Mouse (Mus musculus): ENCODE measurements around the gene Sh3bgrl3. TPM values are rescaled to one million over a fixed set of nuclear protein-coding genes. Genes with fewer than 3 reads are reported as not detected.

Gene Sh3bgrl3
- 47.5 TPM for polyA plus RNA-seq (2014; fragmentation: Illumina TruSeq; extraction: RNeasy Lipid Tissue Mini Kit (QIAGEN cat#74804); ENCODE audit: low read depth, low replicate concordance)

DNA sequence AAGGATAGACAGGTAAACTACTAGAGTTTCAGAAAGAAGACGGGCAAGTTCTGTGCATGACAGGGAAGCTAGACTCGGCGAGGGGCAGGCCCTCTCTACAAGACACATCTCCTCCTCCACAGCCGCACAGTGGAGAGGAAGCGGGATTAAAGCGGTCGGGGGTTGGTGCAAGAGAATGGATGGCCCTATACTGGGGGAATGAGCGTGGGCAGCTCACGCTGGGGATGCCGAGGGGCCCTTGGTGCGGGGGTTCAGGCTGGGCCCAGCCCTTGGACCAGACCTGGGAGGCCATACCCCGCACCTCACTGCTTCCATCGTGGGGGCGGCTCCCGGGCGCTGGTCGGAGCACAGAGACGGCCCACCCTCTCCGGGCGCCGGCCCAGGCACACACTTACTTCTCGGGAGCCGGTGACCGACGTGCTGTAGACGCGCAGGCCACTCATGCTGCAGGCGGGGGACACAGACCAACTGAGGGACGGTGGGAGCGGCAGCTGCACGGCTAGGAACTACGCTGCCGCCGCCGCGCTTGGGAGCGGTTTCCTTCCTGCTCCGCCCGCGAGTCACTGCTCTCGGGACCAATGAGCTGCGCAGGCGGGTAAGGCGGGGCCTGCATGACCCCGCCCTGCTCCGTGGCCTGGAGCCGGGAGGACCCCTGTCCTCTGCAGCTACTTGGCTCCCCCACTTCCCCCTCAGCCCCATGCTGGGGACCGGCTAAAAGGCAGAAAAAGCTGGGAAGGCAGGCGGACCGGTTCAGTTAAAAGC, at the start of gene Sh3bgrl3:
Gene Sh3bgrl3, minus strand, starts transcription at position 569 of the 762 bp plus-strand sequence.

GRCm38 (mm10) chr4:134101979-134102741, 26.4 kb downstream of the Sh3bgrl3 start, which contains the start of gene Ubxn11:
Gene Ubxn11, plus strand, starts transcription at chr4:134102570.

GRCm38 (mm10) chr4:134094923-134095547, 33.6 kb downstream of the Sh3bgrl3 start, which contains the start of gene Cd52:
Gene Cd52, minus strand, starts transcription at chr4:134095082.

Other genes with a start within 250 kb of the Sh3bgrl3 start
- gene Rps6ka1, start 241.0 kb downstream of the Sh3bgrl3 start, polyA plus RNA-seq (2014; fragmentation: Illumina TruSeq; extraction: RNeasy Lipid Tissue Mini Kit (QIAGEN cat#74804); ENCODE audit: low read depth, low replicate concordance): 4.0 TPM
- 176 TPM for gene Hmgn2, start 160.1 kb downstream of the Sh3bgrl3 start, polyA plus RNA-seq (2014; fragmentation: Illumina TruSeq; extraction: RNeasy Lipid Tissue Mini Kit (QIAGEN cat#74804); ENCODE audit: low read depth, low replicate concordance)
- 25.1 TPM for gene Dhdds, start 127.9 kb downstream of the Sh3bgrl3 start, polyA plus RNA-seq (2014; fragmentation: Illumina TruSeq; extraction: RNeasy Lipid Tissue Mini Kit (QIAGEN cat#74804); ENCODE audit: low read depth, low replicate concordance)
- not detected for gene Lin28a, start 109.9 kb downstream of the Sh3bgrl3 start, polyA plus RNA-seq (2014; fragmentation: Illumina TruSeq; extraction: RNeasy Lipid Tissue Mini Kit (QIAGEN cat#74804); ENCODE audit: low read depth, low replicate concordance)
- not detected for gene Zfp683, start 75.0 kb downstream of the Sh3bgrl3 start, polyA plus RNA-seq (2014; fragmentation: Illumina TruSeq; extraction: RNeasy Lipid Tissue Mini Kit (QIAGEN cat#74804); ENCODE audit: low read depth, low replicate concordance)
- gene Crybg2, start 68.0 kb downstream of the Sh3bgrl3 start, polyA plus RNA-seq (2014; fragmentation: Illumina TruSeq; extraction: RNeasy Lipid Tissue Mini Kit (QIAGEN cat#74804); ENCODE audit: low read depth, low replicate concordance): not detected
- gene Cd52, start 33.7 kb downstream of the Sh3bgrl3 start, polyA plus RNA-seq (2014; fragmentation: Illumina TruSeq; extraction: RNeasy Lipid Tissue Mini Kit (QIAGEN cat#74804); ENCODE audit: low read depth, low replicate concordance): 15.5 TPM
- 0.97 TPM for gene Ubxn11, start 26.2 kb downstream of the Sh3bgrl3 start, polyA plus RNA-seq (2014; fragmentation: Illumina TruSeq; extraction: RNeasy Lipid Tissue Mini Kit (QIAGEN cat#74804); ENCODE audit: low read depth, low replicate concordance)
- gene Cep85, start 58.3 kb upstream of the Sh3bgrl3 start, polyA plus RNA-seq (2014; fragmentation: Illumina TruSeq; extraction: RNeasy Lipid Tissue Mini Kit (QIAGEN cat#74804); ENCODE audit: low read depth, low replicate concordance): 63.7 TPM
- gene Gm7534, start 74.2 kb upstream of the Sh3bgrl3 start, polyA plus RNA-seq (2014; fragmentation: Illumina TruSeq; extraction: RNeasy Lipid Tissue Mini Kit (QIAGEN cat#74804); ENCODE audit: low read depth, low replicate concordance): not detected
- gene Catsper4, start 98.6 kb upstream of the Sh3bgrl3 start, polyA plus RNA-seq (2014; fragmentation: Illumina TruSeq; extraction: RNeasy Lipid Tissue Mini Kit (QIAGEN cat#74804); ENCODE audit: low read depth, low replicate concordance): not detected
- gene Cnksr1, start 109.6 kb upstream of the Sh3bgrl3 start, polyA plus RNA-seq (2014; fragmentation: Illumina TruSeq; extraction: RNeasy Lipid Tissue Mini Kit (QIAGEN cat#74804); ENCODE audit: low read depth, low replicate concordance): 5.7 TPM
- gene E130218I03Rik, start 114.9 kb upstream of the Sh3bgrl3 start, polyA plus RNA-seq (2014; fragmentation: Illumina TruSeq; extraction: RNeasy Lipid Tissue Mini Kit (QIAGEN cat#74804); ENCODE audit: low read depth, low replicate concordance): not detected
- 4.1 TPM for gene Zfp593, start 116.8 kb upstream of the Sh3bgrl3 start, polyA plus RNA-seq (2014; fragmentation: Illumina TruSeq; extraction: RNeasy Lipid Tissue Mini Kit (QIAGEN cat#74804); ENCODE audit: low read depth, low replicate concordance)
- not detected for gene Gm30191, start 118.1 kb upstream of the Sh3bgrl3 start, polyA plus RNA-seq (2014; fragmentation: Illumina TruSeq; extraction: RNeasy Lipid Tissue Mini Kit (QIAGEN cat#74804); ENCODE audit: low read depth, low replicate concordance)
- gene Grrp1, start 125.3 kb upstream of the Sh3bgrl3 start, polyA plus RNA-seq (2014; fragmentation: Illumina TruSeq; extraction: RNeasy Lipid Tissue Mini Kit (QIAGEN cat#74804); ENCODE audit: low read depth, low replicate concordance): 4.6 TPM
- 5.0 TPM for gene Pdik1l, start 159.1 kb upstream of the Sh3bgrl3 start, polyA plus RNA-seq (2014; fragmentation: Illumina TruSeq; extraction: RNeasy Lipid Tissue Mini Kit (QIAGEN cat#74804); ENCODE audit: low read depth, low replicate concordance)
- 278 TPM for gene Trim63, start 186.3 kb upstream of the Sh3bgrl3 start, polyA plus RNA-seq (2014; fragmentation: Illumina TruSeq; extraction: RNeasy Lipid Tissue Mini Kit (QIAGEN cat#74804); ENCODE audit: low read depth, low replicate concordance)
- gene Slc30a2, start 214.4 kb upstream of the Sh3bgrl3 start, polyA plus RNA-seq (2014; fragmentation: Illumina TruSeq; extraction: RNeasy Lipid Tissue Mini Kit (QIAGEN cat#74804); ENCODE audit: low read depth, low replicate concordance): 0.31 TPM